Comparison of ENCODE assay signal across 8 mouse cellular contexts in genomic region chr9:102714893-102715505, GRCm38 (mm10). TPM values are rescaled to one million over a fixed set of nuclear protein-coding genes. Genes with fewer than 3 reads are reported as not detected.
DNase-seq lines count a peak whose midpoint lies in the region; ATAC-seq lines count a peak whose summit lies in the region.
"Had no signal": no experiment of that assay in that cellular context is flagged by ENCODE, and none has a peak within 500 bp of the region (broad histone marks: within the 10 kb centered on the region; RNA-seq: fewer than 3 reads in every experiment).

No protein-coding gene starts in this region.

- peaks cover 43% of the 10 kb centered on the region for H3K4me1 ChIP-seq in embryonic facial prominence, embryonic 14.5 days (ENCODE audit: control insufficient read depth, insufficient read depth, low read length)
- H3K4me1 ChIP-seq in stomach, embryonic 16.5 days (ENCODE audit: control insufficient read depth, insufficient read depth, low read length) = peaks cover 28% of the 10 kb centered on the region

- H3K27me3 ChIP-seq in embryonic facial prominence, embryonic 14.5 days (replicated peaks; ENCODE audit: control insufficient read depth, insufficient read depth, low read length) = no peaks in the 10 kb centered on the region
- no peaks in the 10 kb centered on the region for H3K27me3 ChIP-seq in stomach, embryonic 16.5 days (ENCODE audit: control insufficient read depth, insufficient read depth, low read length)
- H3K27me3 ChIP-seq: neural tube, embryonic 12.5 days had no signal

- WGBS in embryonic facial prominence, embryonic 14.5 days = 0% methylated on average over 7 of the region's 7 CpGs
- WGBS in stomach, embryonic 16.5 days = 15% methylated on average over 7 of the region's 7 CpGs

- no peak overlapping the region for H3K4me3 ChIP-seq in embryonic facial prominence, embryonic 14.5 days (ENCODE audit: low read depth, low read length)
- no peak overlapping the region for H3K4me3 ChIP-seq in stomach, embryonic 16.5 days (replicated peaks; ENCODE audit: low read length)
- H3K4me3 ChIP-seq: neural tube, embryonic 12.5 days had no signal

- H3K36me3 ChIP-seq in embryonic facial prominence, embryonic 14.5 days (ENCODE audit: control insufficient read depth, insufficient read depth, low read length) = peaks cover 2% of the 10 kb centered on the region
- no peaks in the 10 kb centered on the region for H3K36me3 ChIP-seq in stomach, embryonic 16.5 days (ENCODE audit: control insufficient read depth, insufficient read depth, low read length)

- DNase-seq in urinary bladder, postnatal 25 days (ENCODE audit: low spot score) = peak; percentile 25
- DNase-seq in urinary bladder, postnatal 14 days (ENCODE audit: low spot score) = no peak
- peak; percentile 69 for DNase-seq in embryonic facial prominence, embryonic 14.5 days (ENCODE audit: low spot score)
- peak; percentile 66 to 70 for DNase-seq in kidney, postnatal 25 days
- no peak for DNase-seq in frontal cortex, adult 2 months (ENCODE audit: extremely low spot score in 1 of 2, low spot score in 1 of 2)
- no peak for DNase-seq in layer of hippocampus, adult 9-10 months (ENCODE audit: low spot score)

- no peaks in the 10 kb centered on the region for H3K9me3 ChIP-seq in embryonic facial prominence, embryonic 14.5 days (ENCODE audit: control insufficient read depth, low read length)
- no peaks in the 10 kb centered on the region for H3K9me3 ChIP-seq in stomach, embryonic 16.5 days (replicated peaks; ENCODE audit: control insufficient read depth, low read length)
- H3K9me3 ChIP-seq: neural tube, embryonic 12.5 days had no signal

- no peak; the same call in 1 of the 2 replicates for ATAC-seq in embryonic facial prominence, embryonic 14.5 days (ENCODE audit: low read depth)
- no peak for ATAC-seq in stomach, embryonic 16.5 days (ENCODE audit: insufficient read depth, low FRiP score)

- no peak overlapping the region for H3K9ac ChIP-seq in embryonic facial prominence, embryonic 14.5 days (ENCODE audit: low read depth, low read length)
- peak overlapping the region; percentile 4; the same call in 1 of the 2 replicates for H3K9ac ChIP-seq in stomach, embryonic 16.5 days (ENCODE audit: low read length)
- H3K9ac ChIP-seq: neural tube, embryonic 12.5 days had no signal

- peak overlapping the region; percentile 6; the same call in 1 of the 2 replicates for H3K27ac ChIP-seq in embryonic facial prominence, embryonic 14.5 days (replicated peaks; ENCODE audit: low read depth, low read length)
- H3K27ac ChIP-seq in stomach, embryonic 16.5 days (ENCODE audit: low read length) = no peak overlapping the region
- H3K27ac ChIP-seq: neural tube, embryonic 12.5 days had no signal

- no peak overlapping the region for H3K4me2 ChIP-seq in embryonic facial prominence, embryonic 14.5 days (ENCODE audit: low read depth, low read length)
- H3K4me2 ChIP-seq in stomach, embryonic 16.5 days (ENCODE audit: low read depth, low read length) = no peak overlapping the region
- H3K4me2 ChIP-seq: neural tube, embryonic 12.5 days had no signal

RNA-seq across cellular contexts. Expression of gene Amotl2, which starts 1.5 kb away (rescaled TPM):
- polyA plus RNA-seq in embryonic facial prominence, embryonic 14.5 days (2014; fragmentation: Nextera tagmentation; extraction: Ambion mirVana) = 44.5 and 48.1 TPM in 2 replicates
- polyA plus RNA-seq in stomach, embryonic 16.5 days (2015; fragmentation: Nextera tagmentation; extraction: Ambion mirVana) = 21.1 and 26.3 TPM in 2 replicates
- 13.9 and 14.1 TPM in 2 replicates for polyA plus RNA-seq in frontal cortex, adult 2 months (2012; rRNA removed)

Comparison
In these comparisons a context has a peak if more than half of its experiments do, and no peak if none do; other contexts are left out.
1. DNase-seq: peak in urinary bladder, postnatal 25 days (single experiment), embryonic facial prominence, embryonic 14.5 days (single experiment) and kidney, postnatal 25 days (2 of 2); none in urinary bladder, postnatal 14 days (single experiment), frontal cortex, adult 2 months (0 of 2) and layer of hippocampus, adult 9-10 months (single experiment).